Mouse (Mus musculus): ENCODE data around the gene Ano6. TPM values are rescaled to one million over a fixed set of nuclear protein-coding genes. Genes with fewer than 3 reads are reported as not detected.

Gene Ano6
- total and polyA plus RNA-seq, 3 experiments = 14.9 to 27.0 (median 18.4) TPM

DNA sequence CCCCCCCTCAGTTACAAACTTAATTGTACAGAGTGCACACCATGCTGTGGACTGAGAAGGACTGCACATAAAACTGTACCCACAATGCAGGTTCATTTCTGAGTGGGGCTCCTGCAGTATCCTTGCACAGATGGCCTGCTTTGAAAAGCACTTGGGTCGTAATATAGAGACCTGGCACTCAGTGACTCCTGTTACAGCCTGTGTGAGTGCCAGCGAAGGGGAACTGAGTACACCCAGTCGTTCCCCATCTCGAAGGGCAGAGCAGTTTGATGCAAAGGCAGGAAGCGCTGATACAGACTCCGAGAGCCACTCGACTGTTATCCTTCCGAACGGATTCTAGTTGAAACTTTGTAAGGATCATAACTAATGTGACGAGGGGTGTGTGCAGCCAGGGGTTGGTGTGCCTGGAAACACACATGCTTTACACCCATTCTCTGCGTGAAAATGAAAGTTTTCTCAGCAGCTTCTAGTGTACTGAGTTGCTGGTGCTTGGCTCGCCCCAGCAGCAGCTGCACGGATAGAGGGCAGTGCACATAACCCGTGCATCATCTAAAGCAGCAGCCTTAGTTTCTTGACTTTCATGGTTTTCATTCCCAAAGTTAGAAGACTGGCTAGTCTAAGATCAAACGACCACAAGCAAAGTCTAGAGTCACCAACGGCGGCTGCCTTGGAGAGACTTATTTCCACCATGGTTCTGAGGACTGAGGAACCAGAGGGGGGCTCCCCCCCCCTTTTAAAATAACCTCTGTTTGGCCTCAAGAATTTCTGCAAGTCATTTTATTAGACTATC is 74.9 kb downstream of the Ano6 start:
- H3K9ac ChIP-seq (ENCODE audit: insufficient read depth, low read depth) = no peak overlapping the region
- H3K79me2 ChIP-seq (replicated peaks; ENCODE audit: control insufficient read depth, extremely low read depth, insufficient read depth, poor library complexity, severe bottlenecking) = 0 out of 2 replicates have a peak, but pooled peaks cover 2% of the 10 kb centered on the region
- DNase-seq (ENCODE audit: extremely low read depth) = no peak
- H3K27ac ChIP-seq (ENCODE audit: insufficient read depth, low read depth) = no peak overlapping the region
- dilution Hi-C loops (cut with MboI; ENCODE audit: extremely low pct_ligation_motif_present, extremely low pct_unique_long_range_greater_than_20kb, low sequenced_read_pairs) (no loop called here), in situ Hi-C loops (cut with MboI; ENCODE audit: low pct_ligation_motif_present, low pct_unique_long_range_greater_than_20kb, low sequenced_read_pairs) (no loop called here)
- no peak for TF ChIP-seq USF1 (IDR thresholded peaks at IDR 0.05; ENCODE audit: low read depth, low read length)
- TF ChIP-seq NELFE (IDR thresholded peaks at IDR 0.05; ENCODE audit: low read depth, low read length) = no peak
- no peak for TF ChIP-seq TBP (conservative IDR thresholded peaks at IDR 0.05; ENCODE audit: low read depth, low read length)
- TF ChIP-seq USF2 (conservative IDR thresholded peaks at IDR 0.05; ENCODE audit: low read depth, low read length) = no peak
- no peak for TF ChIP-seq CHD1 (IDR thresholded peaks at IDR 0.05; ENCODE audit: low read depth, low read length)
- no peak for TF ChIP-seq MYC (IDR thresholded peaks at IDR 0.05; ENCODE audit: low read depth, low read length)
- no peak for TF ChIP-seq ZMIZ1 (IDR thresholded peaks at IDR 0.05; ENCODE audit: low read depth, low read length)
- H3K27me3 ChIP-seq (replicated peaks) = no peaks in the 10 kb centered on the region
- H3K9me3 ChIP-seq (replicated peaks; ENCODE audit: low read length) = peaks cover 2% of the 10 kb centered on the region
- peaks cover 0 to 53% of the 10 kb centered on the region in 2 experiments for H3K36me3 ChIP-seq (replicated peaks in 1 of 2; ENCODE audit: control insufficient read depth in 1 of 2, insufficient read depth in 1 of 2, low read length in 1 of 2)
- H3K4me1 ChIP-seq (ENCODE audit: control insufficient read depth in 1 of 2, insufficient read depth in 2 of 2) = no peaks in the 10 kb centered on the region
- H3K4me2 ChIP-seq (ENCODE audit: insufficient read depth, low read depth, poor library complexity, severe bottlenecking) = no peak overlapping the region
- H3K4me3 ChIP-seq (replicated peaks in 1 of 3; ENCODE audit: low read depth in 2 of 3, low read length in 2 of 3, poor library complexity in 1 of 3) = no peak overlapping the region

DNA sequence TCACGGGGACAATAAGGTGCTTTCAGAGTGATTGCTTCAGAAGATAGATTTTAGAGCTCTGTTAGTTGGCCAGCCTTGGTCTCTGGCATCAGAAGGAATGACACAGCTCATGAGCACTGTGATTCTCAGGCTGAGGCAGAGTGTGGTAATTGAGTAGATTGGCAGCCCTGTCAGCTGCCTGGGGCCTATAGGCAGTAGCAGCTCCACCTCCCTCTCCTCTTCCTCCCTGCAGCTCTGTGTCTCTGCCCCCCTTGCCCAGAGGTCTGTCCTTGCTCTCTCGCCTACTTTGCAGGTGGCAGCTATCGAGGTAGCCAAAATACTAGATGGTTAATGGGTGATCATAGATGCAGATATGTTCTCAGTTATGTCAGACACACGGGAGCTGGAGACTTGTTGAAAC is 77.5 kb downstream of the Ano6 start:
- no peak overlapping the region for H3K4me3 ChIP-seq (replicated peaks in 1 of 3; ENCODE audit: low read depth in 2 of 3, low read length in 2 of 3, poor library complexity in 1 of 3)
- H3K4me2 ChIP-seq (ENCODE audit: insufficient read depth, low read depth, poor library complexity, severe bottlenecking) = no peak overlapping the region
- dilution Hi-C loops (cut with MboI; ENCODE audit: extremely low pct_ligation_motif_present, extremely low pct_unique_long_range_greater_than_20kb, low sequenced_read_pairs) (no loop called here), in situ Hi-C loops (cut with MboI; ENCODE audit: low pct_ligation_motif_present, low pct_unique_long_range_greater_than_20kb, low sequenced_read_pairs) (no loop called here)
- H3K9me3 ChIP-seq (replicated peaks; ENCODE audit: low read length) = peaks cover 2% of the 10 kb centered on the region
- DNase-seq (ENCODE audit: extremely low read depth) = no peak
- peaks cover 0 to 2% of the 10 kb centered on the region in 2 experiments; a peak in 2 of 4 replicates for H3K4me1 ChIP-seq (ENCODE audit: control insufficient read depth in 1 of 2, insufficient read depth in 2 of 2)
- no peaks in the 10 kb centered on the region for H3K27me3 ChIP-seq (replicated peaks)
- H3K27ac ChIP-seq (ENCODE audit: insufficient read depth, low read depth) = no peak overlapping the region
- H3K36me3 ChIP-seq (replicated peaks in 1 of 2; ENCODE audit: control insufficient read depth in 1 of 2, insufficient read depth in 1 of 2, low read length in 1 of 2) = peaks cover 0 to 56% of the 10 kb centered on the region in 2 experiments
- no peaks in the 10 kb centered on the region for H3K79me2 ChIP-seq (replicated peaks; ENCODE audit: control insufficient read depth, extremely low read depth, insufficient read depth, poor library complexity, severe bottlenecking)
- no peak for TF ChIP-seq POLR2A (IDR thresholded peaks at IDR 0.05; ENCODE audit: low read depth, low read length)
- TF ChIP-seq NELFE (IDR thresholded peaks at IDR 0.05; ENCODE audit: low read depth, low read length) = no peak
- TF ChIP-seq MAFK (IDR thresholded peaks at IDR 0.05; ENCODE audit: insufficient replicate concordance, low read length) = no peak
- no peak for TF ChIP-seq ZC3H11A (IDR thresholded peaks at IDR 0.05; ENCODE audit: low read depth, low read length)
- no peak for TF ChIP-seq CHD1 (IDR thresholded peaks at IDR 0.05; ENCODE audit: low read depth, low read length)
- no peak for TF ChIP-seq CTCF (conservative IDR thresholded peaks at IDR 0.05 in 1 of 2, IDR thresholded peaks at IDR 0.05 in 1 of 2; ENCODE audit: low read depth in 2 of 2, low read length in 2 of 2)
- no peak for TF ChIP-seq EP300 (IDR thresholded peaks at IDR 0.05; ENCODE audit: low read length)
- TF ChIP-seq PAX5 (IDR thresholded peaks at IDR 0.05; ENCODE audit: low read length) = no peak
- no peak for TF ChIP-seq SIN3A (IDR thresholded peaks at IDR 0.05; ENCODE audit: low read length)
- no peak for TF ChIP-seq MAX (IDR thresholded peaks at IDR 0.05; ENCODE audit: low read length)
- TF ChIP-seq HCFC1 (IDR thresholded peaks at IDR 0.05; ENCODE audit: low read depth, low read length) = no peak
- H3K9ac ChIP-seq (ENCODE audit: insufficient read depth, low read depth) = no peak overlapping the region

Measured in CH12.LX (cell line).